Mouse (Mus musculus) gastrocnemius, postnatal 4 days (tissue): ENCODE results near the gene Smarca2. TPM values are rescaled to one million over a fixed set of nuclear protein-coding genes. Genes with fewer than 3 reads are reported as not detected.
A peak's percentile ranks its signal among the peaks of the same experiment; 100 is the strongest.
"Not testable (repeated sequence)": the region's sequence is repeated elsewhere in the genome, so short reads cannot be mapped to it uniquely, and the experiment has no call there.

ENCODE experiments used
- DNase-seq, 2 experiments: peaks; one replicate each; pipeline ENCODE4 v3.0.0; 2021 to 2022; ENCODE audit warnings: low spot score in 2 of 2, mixed read lengths in 2 of 2
- total RNA-seq, 2 experiments: library from RNA; stranded (reverse); gene quantifications; 2 replicates each; pipeline ENCODE4 v1.2.3; 2021

Smarca2 gene
- total RNA-seq, 2 experiments from 2014 or later: 63.8 to 75.7 TPM

GRCm38 (mm10) chr19:26613665-26614064 lies 8.8 kb downstream of the Smarca2 start:
- DNase-seq: no peak

- DNase-seq: no peak
Observed at GRCm38 (mm10) chr19:26616271-26616670, 11.4 kb downstream of the Smarca2 start.

GRCm38 (mm10) chr19:26617287-26617686 lies 12.4 kb downstream of the Smarca2 start:
- DNase-seq: no peak

GRCm38 (mm10) chr19:26630712-26631235 lies 25.9 kb downstream of the Smarca2 start:
- peak; percentile 21 to 46 for DNase-seq

- DNase-seq: no peak
Observed at GRCm38 (mm10) chr19:26632228-26632627, 27.4 kb downstream of the Smarca2 start.

- DNase-seq: no peak
Observed at GRCm38 (mm10) chr19:26640556-26640955, 35.7 kb downstream of the Smarca2 start.

- no peak for DNase-seq
Observed at GRCm38 (mm10) chr19:26641269-26641668, 36.4 kb downstream of the Smarca2 start.

- no peak for DNase-seq
Observed at GRCm38 (mm10) chr19:26643011-26643410, 38.2 kb downstream of the Smarca2 start.

- DNase-seq: no peak
Observed at GRCm38 (mm10) chr19:26643936-26644335, 39.1 kb downstream of the Smarca2 start.

GRCm38 (mm10) chr19:26645016-26645415 lies 40.2 kb downstream of the Smarca2 start:
- no peak for DNase-seq

GRCm38 (mm10) chr19:26646128-26646527 lies 41.3 kb downstream of the Smarca2 start:
- no peak for DNase-seq

GRCm38 (mm10) chr19:26650585-26651273 lies 45.9 kb downstream of the Smarca2 start:
- DNase-seq: no peak

GRCm38 (mm10) chr19:26658324-26658723 lies 53.5 kb downstream of the Smarca2 start:
- no peak for DNase-seq

GRCm38 (mm10) chr19:26659976-26660375 lies 55.1 kb downstream of the Smarca2 start:
- DNase-seq: no peak

- DNase-seq: no peak
Observed at GRCm38 (mm10) chr19:26661198-26661597, 56.3 kb downstream of the Smarca2 start.

- DNase-seq: no peak
Observed at GRCm38 (mm10) chr19:26666303-26666702, 61.5 kb downstream of the Smarca2 start.

- DNase-seq: no peak
Observed at GRCm38 (mm10) chr19:26670089-26670488, 65.2 kb downstream of the Smarca2 start.

GRCm38 (mm10) chr19:26671413-26671812 lies 66.6 kb downstream of the Smarca2 start:
- DNase-seq: not testable (repeated sequence)

GRCm38 (mm10) chr19:26675917-26676316 lies 71.1 kb downstream of the Smarca2 start:
- DNase-seq: no peak

GRCm38 (mm10) chr19:26678543-26678942 lies 73.7 kb downstream of the Smarca2 start:
- DNase-seq: no peak

GRCm38 (mm10) chr19:26679674-26680073 lies 74.8 kb downstream of the Smarca2 start:
- no peak for DNase-seq

GRCm38 (mm10) chr19:26681549-26681948 lies 76.7 kb downstream of the Smarca2 start:
- no peak for DNase-seq

GRCm38 (mm10) chr19:26682130-26682529 lies 77.3 kb downstream of the Smarca2 start:
- DNase-seq: no peak
